Mouse (Mus musculus) cerebellum, adult (tissue): ENCODE measurements around the gene Wfs1.

Experiments
- ATAC-seq: cut with Nextera tagmentation; 2 replicates; pipeline ENCODE4 v1.9.2; 2017; ENCODE audit warnings: mild to moderate bottlenecking, moderate library complexity, mixed read lengths; ENCODE audit not compliant: insufficient number of reproducible peaks, low FRiP score, low TSS enrichment

Wfs1 gene

GRCm38 (mm10) chr5:36935486-36936473 lies 53.2 kb downstream of the Wfs1 start:
- 0 out of 2 replicates have a peak, but pooled peaks have one; percentile 17 for ATAC-seq

- ATAC-seq, result no peak
Observed at GRCm38 (mm10) chr5:36933383-36933782, 55.6 kb downstream of the Wfs1 start.

- ATAC-seq, result no peak
Observed at GRCm38 (mm10) chr5:36929376-36929775, 59.6 kb downstream of the Wfs1 start.

- ATAC-seq, result no peak
Observed at GRCm38 (mm10) chr5:36928701-36929100, 60.3 kb downstream of the Wfs1 start.

GRCm38 (mm10) chr5:36923826-36924700 lies 64.9 kb downstream of the Wfs1 start:
- ATAC-seq, result no peak; the same call in 1 of the 2 replicates

GRCm38 (mm10) chr5:36922811-36923210 lies 66.2 kb downstream of the Wfs1 start:
- no peak for ATAC-seq

- ATAC-seq, result no peak
Observed at GRCm38 (mm10) chr5:36921871-36922270, 67.1 kb downstream of the Wfs1 start.

GRCm38 (mm10) chr5:36920072-36920471 lies 68.9 kb downstream of the Wfs1 start:
- no peak for ATAC-seq

GRCm38 (mm10) chr5:36918016-36918415 lies 71.0 kb downstream of the Wfs1 start:
- no peak for ATAC-seq

- ATAC-seq, result no peak
Observed at GRCm38 (mm10) chr5:36917245-36917644, 71.8 kb downstream of the Wfs1 start.

- ATAC-seq, result no peak
Observed at GRCm38 (mm10) chr5:36916581-36916980, 72.4 kb downstream of the Wfs1 start.
